Mouse (Mus musculus): ENCODE results near the gene Entpd4b. TPM values are rescaled to one million over a fixed set of nuclear protein-coding genes. Genes with fewer than 3 reads are reported as not detected.
"Not testable (repeated sequence)": the region's sequence is repeated elsewhere in the genome, so short reads cannot be mapped to it uniquely, and the experiment has no call there.

The Entpd4b gene
- polyA plus RNA-seq, 1 experiment from 2014 or later = 4.4 TPM

DNA sequence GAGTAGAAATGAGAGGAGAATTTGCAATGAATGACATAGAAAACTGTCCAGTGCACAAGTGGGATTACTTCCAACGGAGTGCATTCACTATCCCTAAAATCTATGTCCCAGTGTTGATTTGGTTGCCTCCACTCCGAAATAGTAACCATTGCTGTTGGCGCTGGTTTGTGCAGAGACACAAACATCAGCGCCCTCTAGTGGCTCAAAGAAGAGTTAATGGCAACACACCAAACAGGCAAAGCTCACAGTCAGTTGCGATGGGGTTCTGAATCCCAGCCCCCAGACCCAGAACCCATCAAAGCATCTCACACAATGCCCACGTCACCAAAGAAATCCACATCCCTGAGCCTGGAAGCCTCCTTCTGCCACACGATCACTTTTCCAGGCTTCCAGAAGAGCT, 11.2 kb upstream of the Entpd4b start:
- H3K4me3 ChIP-seq (ENCODE audit: low read depth, low read length); H3K9me3 ChIP-seq (replicated peaks; ENCODE audit: control insufficient read depth, low read length); H3K36me3 ChIP-seq (ENCODE audit: control insufficient read depth, insufficient read depth); ATAC-seq (ENCODE audit: low read depth); H3K4me1 ChIP-seq (ENCODE audit: control insufficient read depth, low read depth, low read length); H3K4me2 ChIP-seq (ENCODE audit: low read depth, low read length); H3K27ac ChIP-seq (ENCODE audit: low read length); H3K27me3 ChIP-seq (ENCODE audit: control insufficient read depth, insufficient read depth, low read depth, low read length); H3K9ac ChIP-seq (ENCODE audit: low read depth, low read length): not testable (repeated sequence)
- no CpG with 5 or more reads among the region's 7 CpGs for WGBS (ENCODE audit: insufficient replicate concordance)

DNA sequence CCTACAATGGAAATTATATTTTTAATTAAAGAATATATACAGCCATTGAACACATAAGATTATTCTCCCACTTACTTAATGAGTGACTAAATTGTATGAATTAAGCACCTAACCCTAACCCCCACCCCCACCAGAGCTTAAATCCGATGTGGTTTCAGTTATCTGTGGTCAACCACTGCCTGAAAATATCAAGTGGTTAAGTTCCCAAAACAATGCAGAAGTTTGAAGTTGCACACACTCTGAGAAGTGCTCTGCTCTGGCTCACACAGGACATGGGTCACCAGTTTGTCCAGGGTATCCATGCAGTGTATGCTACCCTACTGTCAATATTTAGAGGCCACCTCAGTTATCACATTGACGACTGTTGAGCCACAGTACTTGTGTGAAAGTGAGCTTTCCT, 10.2 kb upstream of the Entpd4b start:
- H3K27ac ChIP-seq (ENCODE audit: low read length); H3K4me2 ChIP-seq (ENCODE audit: low read depth, low read length); H3K36me3 ChIP-seq (ENCODE audit: control insufficient read depth, insufficient read depth); ATAC-seq (ENCODE audit: low read depth); H3K4me1 ChIP-seq (ENCODE audit: control insufficient read depth, low read depth, low read length); H3K9ac ChIP-seq (ENCODE audit: low read depth, low read length); H3K4me3 ChIP-seq (ENCODE audit: low read depth, low read length); H3K27me3 ChIP-seq (ENCODE audit: control insufficient read depth, insufficient read depth, low read depth, low read length); H3K9me3 ChIP-seq (replicated peaks; ENCODE audit: control insufficient read depth, low read length): not testable (repeated sequence)
- no CpG with 5 or more reads among the region's 2 CpGs for WGBS (ENCODE audit: insufficient replicate concordance)

DNA sequence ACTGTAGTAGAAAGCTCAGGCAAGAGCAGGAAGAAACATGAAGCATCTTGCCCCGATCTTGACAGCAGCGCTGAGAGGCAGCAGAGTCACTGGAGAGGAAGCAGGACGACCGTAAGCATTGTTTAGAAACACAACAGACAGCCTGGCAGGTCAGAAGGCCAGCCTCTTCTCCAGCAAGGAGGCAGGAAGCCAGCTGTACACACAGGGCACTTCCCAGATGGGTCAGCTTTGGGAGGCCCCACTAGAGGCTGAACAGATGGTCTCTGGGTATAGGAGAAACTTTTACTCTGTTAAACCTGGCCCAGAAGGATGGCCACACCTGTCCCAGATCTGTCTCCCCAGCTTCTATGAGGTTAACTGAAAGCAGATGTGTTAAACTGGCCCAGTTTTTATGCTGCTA, 7.9 kb upstream of the Entpd4b start:
- H3K9ac ChIP-seq (ENCODE audit: low read depth, low read length); H3K4me2 ChIP-seq (ENCODE audit: low read depth, low read length); H3K4me1 ChIP-seq (ENCODE audit: control insufficient read depth, low read depth, low read length); H3K27me3 ChIP-seq (ENCODE audit: control insufficient read depth, insufficient read depth, low read depth, low read length); ATAC-seq (ENCODE audit: low read depth); H3K4me3 ChIP-seq (ENCODE audit: low read depth, low read length); H3K36me3 ChIP-seq (ENCODE audit: control insufficient read depth, insufficient read depth); H3K27ac ChIP-seq (ENCODE audit: low read length); H3K9me3 ChIP-seq (replicated peaks; ENCODE audit: control insufficient read depth, low read length): not testable (repeated sequence)
- WGBS (ENCODE audit: insufficient replicate concordance) = no CpG with 5 or more reads among the region's 4 CpGs

DNA sequence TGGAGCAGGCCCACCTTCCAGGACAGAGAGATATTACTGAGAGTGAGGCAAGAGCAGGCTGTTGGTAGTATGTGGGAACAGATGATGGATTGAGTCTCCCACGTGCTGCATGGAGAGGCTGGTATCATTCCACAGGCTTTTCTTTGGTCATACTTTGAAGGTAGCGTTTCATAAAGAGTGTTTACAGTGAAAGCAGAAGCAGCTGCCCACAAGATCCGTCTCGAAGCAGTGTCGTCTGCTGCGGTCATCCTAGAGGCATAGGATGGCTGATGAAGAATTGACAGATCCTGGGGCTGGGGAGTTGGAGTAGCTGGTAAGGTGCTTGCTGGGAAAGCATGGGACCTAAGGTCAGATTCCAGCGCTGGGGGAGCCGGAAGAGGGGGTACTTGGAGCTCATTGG, 1.6 kb downstream of the Entpd4b start:
- H3K27me3 ChIP-seq (ENCODE audit: control insufficient read depth, insufficient read depth, low read depth, low read length); H3K4me3 ChIP-seq (ENCODE audit: low read depth, low read length); H3K4me1 ChIP-seq (ENCODE audit: control insufficient read depth, low read depth, low read length); ATAC-seq (ENCODE audit: low read depth); H3K9ac ChIP-seq (ENCODE audit: low read depth, low read length); H3K4me2 ChIP-seq (ENCODE audit: low read depth, low read length); H3K9me3 ChIP-seq (replicated peaks; ENCODE audit: control insufficient read depth, low read length); H3K27ac ChIP-seq (ENCODE audit: low read length); H3K36me3 ChIP-seq (ENCODE audit: control insufficient read depth, insufficient read depth): not testable (repeated sequence)
- no CpG with 5 or more reads among the region's 8 CpGs for WGBS (ENCODE audit: insufficient replicate concordance)

DNA sequence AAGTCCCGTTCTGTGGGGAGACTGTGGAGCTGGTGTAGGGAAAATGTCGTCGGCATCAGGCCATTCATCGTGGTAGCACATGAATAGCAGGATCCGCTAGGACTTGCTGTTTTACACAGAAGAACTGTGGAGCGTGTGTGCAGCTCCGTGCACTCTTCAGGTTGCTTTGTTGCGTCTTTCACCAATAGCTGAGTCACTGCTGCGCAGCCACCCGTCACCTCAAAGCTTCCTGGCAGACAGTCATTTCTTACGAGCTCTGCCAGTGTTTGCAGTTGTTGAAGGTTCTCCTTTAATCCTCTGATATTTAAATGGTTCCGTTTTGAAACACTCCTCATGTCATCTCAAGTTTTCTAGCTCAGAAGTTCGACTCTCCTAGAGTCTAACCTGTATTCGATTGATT, 2.3 kb downstream of the Entpd4b start:
- not testable (repeated sequence) for H3K4me3 ChIP-seq (ENCODE audit: low read depth, low read length); ATAC-seq (ENCODE audit: low read depth); H3K9me3 ChIP-seq (replicated peaks; ENCODE audit: control insufficient read depth, low read length); H3K36me3 ChIP-seq (ENCODE audit: control insufficient read depth, insufficient read depth); H3K27ac ChIP-seq (ENCODE audit: low read length); H3K4me1 ChIP-seq (ENCODE audit: control insufficient read depth, low read depth, low read length); H3K4me2 ChIP-seq (ENCODE audit: low read depth, low read length); H3K9ac ChIP-seq (ENCODE audit: low read depth, low read length); H3K27me3 ChIP-seq (ENCODE audit: control insufficient read depth, insufficient read depth, low read depth, low read length)
- WGBS (ENCODE audit: insufficient replicate concordance) = no CpG with 5 or more reads among the region's 14 CpGs

Other genes starting within 250 kb of the Entpd4b start
- gene Gm16867, start 52.1 kb upstream of the Entpd4b start, polyA plus RNA-seq (2015; fragmentation: Nextera tagmentation; extraction: Ambion mirVana) = 0.39 and 0.59 TPM in 2 replicates
- not detected in 2 replicates for gene Gm27179, start 42.9 kb upstream of the Entpd4b start, polyA plus RNA-seq (2015; fragmentation: Nextera tagmentation; extraction: Ambion mirVana)

All from liver, embryonic 16.5 days (tissue).